Mouse (Mus musculus): ENCODE results near the gene 1810043G02Rik. TPM values are rescaled to one million over a fixed set of nuclear protein-coding genes. Genes with fewer than 3 reads are reported as not detected.
"Not testable (repeated sequence)": the region's sequence is repeated elsewhere in the genome, so short reads cannot be mapped to it uniquely, and the experiment has no call there.

The 1810043G02Rik gene
- 1 to 10 TPM; 8.8 to 9.8 TPM for total RNA-seq (2021)
- long read RNA-seq, experiment 1, result 0 reads
- long read RNA-seq, experiment 2, result 0 reads

GRCm38 (mm10) chr10:77978351-77979350, at the start of gene 1810043G02Rik:
Gene 1810043G02Rik, plus strand, starts transcription at chr10:77978524.
- DNase-seq, result peak; percentile 99 to 100

GRCm38 (mm10) chr10:77939685-77940084, 38.6 kb upstream of the 1810043G02Rik start:
- DNase-seq, result no peak

GRCm38 (mm10) chr10:77950468-77950867, 27.9 kb upstream of the 1810043G02Rik start:
- DNase-seq, result not testable (repeated sequence)

- DNase-seq, result no peak
Observed at GRCm38 (mm10) chr10:77962725-77963124, 15.6 kb upstream of the 1810043G02Rik start.

GRCm38 (mm10) chr10:77963971-77964370, 14.4 kb upstream of the 1810043G02Rik start:
- DNase-seq, result no peak

GRCm38 (mm10) chr10:77969274-77969972, 8.9 kb upstream of the 1810043G02Rik start:
- DNase-seq, result peak; percentile 44 to 57

- no peak for DNase-seq
Observed at GRCm38 (mm10) chr10:77969973-77970325, 8.4 kb upstream of the 1810043G02Rik start.

GRCm38 (mm10) chr10:77970481-77970880, 7.8 kb upstream of the 1810043G02Rik start, which contains the start of gene Trpm2:
Gene Trpm2, minus strand, starts transcription at chr10:77970563.
- DNase-seq, result peak in 1 of 2 experiments; percentile 67

GRCm38 (mm10) chr10:77971191-77971590, 7.1 kb upstream of the 1810043G02Rik start:
- no peak for DNase-seq

- peak in 1 of 2 experiments; percentile 33 for DNase-seq
Observed at GRCm38 (mm10) chr10:77971709-77972553, 6.4 kb upstream of the 1810043G02Rik start.

GRCm38 (mm10) chr10:77974323-77974722, 4.0 kb upstream of the 1810043G02Rik start:
- no peak for DNase-seq

GRCm38 (mm10) chr10:77974811-77975210, 3.5 kb upstream of the 1810043G02Rik start:
- no peak for DNase-seq

- DNase-seq, result no peak
Observed at GRCm38 (mm10) chr10:77975653-77976052, 2.7 kb upstream of the 1810043G02Rik start.

GRCm38 (mm10) chr10:77976458-77977150, 1.7 kb upstream of the 1810043G02Rik start:
- DNase-seq, result no peak

GRCm38 (mm10) chr10:77984660-77985059, 6.3 kb downstream of the 1810043G02Rik start:
- peak; percentile 80 to 87 for DNase-seq

GRCm38 (mm10) chr10:77985775-77986174, 7.5 kb downstream of the 1810043G02Rik start:
- no peak for DNase-seq

GRCm38 (mm10) chr10:77995639-77996038, 17.3 kb downstream of the 1810043G02Rik start:
- peak in 1 of 2 experiments; percentile 70 for DNase-seq

GRCm38 (mm10) chr10:78000200-78000599, 21.9 kb downstream of the 1810043G02Rik start:
- DNase-seq, result no peak

- peak; percentile 57 to 69 for DNase-seq
Observed at GRCm38 (mm10) chr10:78001796-78002195, 23.5 kb downstream of the 1810043G02Rik start.

- no peak for DNase-seq
Observed at GRCm38 (mm10) chr10:78002316-78002715, 24.0 kb downstream of the 1810043G02Rik start.

- DNase-seq, result no peak
Observed at GRCm38 (mm10) chr10:78004479-78005100, 26.3 kb downstream of the 1810043G02Rik start.

All from heart, adult 18-20 months (tissue).